Mouse (Mus musculus) cerebellum, adult 9-10 months (tissue): ENCODE results near the gene Smcr8.
"Not testable (repeated sequence)": the region's sequence is repeated elsewhere in the genome, so short reads cannot be mapped to it uniquely, and the experiment has no call there.

ENCODE experiments used
- DNase-seq: peaks from one replicate; pipeline ENCODE4 v3.0.0; 2022

Smcr8 gene

DNA sequence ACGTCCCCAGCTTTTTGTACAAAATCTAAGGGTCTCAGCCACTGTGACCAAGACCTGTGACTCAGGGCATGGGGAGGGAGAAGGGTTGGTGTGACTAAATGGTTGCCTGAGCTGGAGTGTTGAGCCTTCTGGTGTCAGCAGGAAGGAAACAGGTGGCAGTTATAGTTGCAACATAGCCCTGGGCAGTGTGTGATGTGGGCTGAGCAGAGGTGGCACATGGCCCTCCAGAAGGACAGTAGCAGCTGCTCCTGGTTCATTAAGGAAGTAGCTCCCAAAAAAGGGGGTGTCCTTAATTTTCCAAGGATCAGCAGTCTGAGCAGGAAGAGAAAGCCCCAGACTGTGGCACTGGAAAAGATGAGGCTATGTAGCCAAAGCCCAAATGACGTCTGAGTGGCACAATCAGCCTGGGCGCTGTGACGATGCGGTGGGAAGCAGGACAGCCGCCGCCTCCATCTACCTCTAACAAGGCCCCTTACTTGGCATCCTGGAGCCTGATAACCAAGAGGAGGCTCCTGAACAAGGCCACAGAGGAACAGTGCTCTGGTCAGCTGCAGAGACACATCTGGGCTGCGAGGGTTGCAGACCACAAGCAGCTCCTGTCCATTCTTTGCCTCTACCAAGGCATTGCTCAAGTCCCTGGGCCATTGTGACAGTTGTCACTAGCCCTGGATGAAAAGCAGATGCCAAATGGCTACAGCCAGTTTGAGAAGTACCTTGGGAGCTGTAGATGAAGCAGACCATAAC is 7.0 kb downstream of the Smcr8 start:
- DNase-seq, result no peak

DNA sequence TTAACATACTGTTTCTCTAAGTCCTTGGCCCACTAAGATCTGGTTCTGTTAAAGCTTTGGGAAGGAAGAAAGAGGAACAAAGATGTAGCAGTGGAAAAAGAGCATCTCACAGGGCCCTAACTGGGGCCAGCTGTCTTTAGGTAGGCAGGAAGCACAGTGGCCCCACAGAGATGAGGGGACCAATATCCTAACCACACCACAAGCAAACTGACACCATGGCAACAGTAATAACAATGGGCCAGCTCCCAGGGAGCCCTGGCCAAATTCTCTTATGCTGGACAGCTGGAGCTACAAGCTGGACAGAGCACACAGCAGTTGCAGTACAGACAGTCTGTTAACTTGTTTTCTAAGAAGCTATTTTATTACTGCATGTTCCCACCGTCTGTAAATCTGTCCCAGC is 10.3 kb downstream of the Smcr8 start:
- DNase-seq, result no peak

DNA sequence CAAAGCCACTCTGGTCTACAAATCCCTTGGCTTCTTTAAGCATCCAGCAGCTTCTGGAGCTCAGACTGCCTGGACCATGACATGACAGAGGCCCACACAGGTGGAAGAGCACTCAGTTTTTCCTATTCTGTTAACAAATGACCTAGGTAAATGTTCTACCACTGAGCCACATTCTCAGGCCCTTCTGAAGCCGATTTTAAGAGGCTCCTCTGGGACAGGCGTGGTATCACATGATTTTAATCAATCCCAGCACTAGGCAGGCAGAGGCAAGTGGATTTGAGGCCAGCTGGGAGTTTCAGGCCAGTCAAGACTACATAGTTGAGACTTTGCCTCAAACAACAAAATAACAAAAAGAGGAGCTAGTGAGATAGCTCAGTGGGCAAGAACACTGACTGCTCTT is 13.1 kb downstream of the Smcr8 start:
- DNase-seq, result no peak

DNA sequence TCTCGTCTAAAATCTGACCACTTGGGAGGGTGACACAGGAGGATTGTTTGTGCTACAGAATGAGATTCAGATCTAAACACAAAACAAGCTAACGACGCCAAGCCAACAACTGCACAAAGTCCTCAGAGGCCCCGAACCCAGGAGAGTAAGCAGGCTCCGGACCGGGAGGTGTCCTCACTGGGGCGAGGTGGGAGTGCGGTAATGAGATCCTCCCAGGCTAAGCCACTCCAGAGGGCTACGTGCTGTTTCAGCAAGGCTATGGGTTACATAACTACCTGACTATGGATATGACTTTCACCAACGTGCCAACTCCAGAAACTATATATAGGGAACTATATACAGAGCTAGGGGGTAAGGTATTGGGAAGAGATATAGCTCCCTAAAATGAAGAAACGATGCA is 19.0 kb downstream of the Smcr8 start:
- no peak for DNase-seq

DNA sequence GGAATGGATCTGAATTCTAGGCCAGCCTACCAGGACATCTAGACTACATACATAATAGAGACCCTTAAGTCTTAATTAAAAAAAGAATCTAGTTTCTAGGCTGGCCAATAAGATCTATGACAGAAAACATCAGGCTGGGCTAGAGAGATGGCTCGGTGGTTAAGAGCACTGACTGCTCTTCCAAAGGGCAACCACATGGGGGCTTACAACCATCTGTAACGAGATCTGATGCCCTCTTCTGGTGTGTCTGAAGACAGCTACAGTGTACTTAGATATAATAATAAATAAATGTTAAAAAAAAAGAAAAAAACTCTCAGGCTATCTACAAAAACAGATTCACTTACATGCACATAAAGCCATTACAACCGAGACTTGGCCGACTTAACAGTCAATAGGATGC is 22.7 kb downstream of the Smcr8 start:
- DNase-seq, result no peak

DNA sequence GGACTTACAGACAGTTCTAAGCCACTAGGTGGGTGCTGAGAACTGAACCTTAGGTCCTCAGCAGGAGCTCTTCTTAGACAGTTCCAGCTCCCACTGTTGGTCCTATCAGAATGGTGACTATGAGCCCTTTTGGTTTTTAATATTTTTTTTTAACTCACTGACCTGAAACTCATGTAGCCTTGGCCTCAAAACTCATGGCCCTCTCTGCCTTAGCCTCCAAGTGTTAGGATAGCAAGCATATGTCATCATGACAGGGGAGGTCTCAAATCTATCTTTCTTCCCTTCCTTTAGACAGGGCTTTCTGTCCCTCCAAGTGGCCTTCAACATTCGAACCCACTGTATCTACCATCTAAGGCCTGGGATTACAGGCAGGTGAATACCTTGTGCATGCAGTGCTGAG is 23.6 kb downstream of the Smcr8 start:
- no peak for DNase-seq

DNA sequence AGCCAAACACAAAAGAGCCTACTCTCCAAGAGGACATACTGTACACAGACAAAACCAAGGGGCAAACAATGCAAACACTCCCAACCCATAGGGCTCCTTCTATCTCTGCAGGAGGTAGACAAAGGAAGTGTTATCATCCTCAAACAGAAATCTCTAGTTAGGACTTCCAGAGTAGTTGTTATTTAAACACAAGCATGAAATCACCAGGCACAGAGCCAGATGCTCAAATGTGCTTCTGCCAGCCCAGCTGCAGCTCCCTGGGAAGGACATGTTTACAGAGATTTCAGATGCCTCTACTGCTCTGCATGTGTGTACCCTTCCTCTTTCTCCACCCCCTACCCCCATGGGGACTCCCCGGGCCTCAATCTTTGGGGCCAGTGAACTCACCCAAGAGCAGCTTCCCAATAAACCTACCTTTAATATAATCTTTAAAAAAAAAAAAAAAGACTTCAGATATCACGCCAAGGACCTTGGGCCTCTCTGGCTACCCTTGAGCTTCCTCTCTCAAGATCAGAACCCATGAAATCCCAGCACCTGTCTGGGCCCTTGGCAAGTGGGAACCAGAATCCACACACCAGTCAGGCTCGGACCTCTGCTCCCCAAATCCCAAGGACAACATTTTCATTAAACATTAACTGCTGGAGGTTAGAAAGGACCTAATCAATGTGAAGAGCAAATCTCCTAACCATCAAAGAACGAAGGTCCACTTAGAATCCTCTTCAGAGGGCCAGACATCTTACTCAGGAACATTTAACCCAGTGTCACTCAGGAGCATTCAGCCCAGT is 31.2 kb downstream of the Smcr8 start:
- DNase-seq, result no peak

DNA sequence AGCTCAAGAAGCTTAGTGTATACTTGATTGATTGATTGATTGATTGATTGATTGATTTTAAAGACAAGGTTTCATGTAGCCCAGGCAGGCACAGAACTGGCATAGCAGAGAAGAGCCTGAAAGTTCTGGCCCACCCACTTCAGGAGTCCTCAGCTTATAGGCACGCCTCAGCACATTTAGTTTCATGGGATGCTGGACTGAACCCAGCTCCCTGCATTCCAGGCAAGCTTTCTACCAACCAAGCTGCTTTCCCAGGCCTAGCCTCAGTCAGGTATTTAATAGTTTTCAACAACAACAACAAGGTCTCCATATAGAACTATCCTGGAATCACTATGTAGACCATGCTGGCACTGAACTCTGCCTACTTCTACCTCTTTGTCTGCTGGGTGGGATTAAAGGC is 32.2 kb downstream of the Smcr8 start:
- DNase-seq, result no peak

DNA sequence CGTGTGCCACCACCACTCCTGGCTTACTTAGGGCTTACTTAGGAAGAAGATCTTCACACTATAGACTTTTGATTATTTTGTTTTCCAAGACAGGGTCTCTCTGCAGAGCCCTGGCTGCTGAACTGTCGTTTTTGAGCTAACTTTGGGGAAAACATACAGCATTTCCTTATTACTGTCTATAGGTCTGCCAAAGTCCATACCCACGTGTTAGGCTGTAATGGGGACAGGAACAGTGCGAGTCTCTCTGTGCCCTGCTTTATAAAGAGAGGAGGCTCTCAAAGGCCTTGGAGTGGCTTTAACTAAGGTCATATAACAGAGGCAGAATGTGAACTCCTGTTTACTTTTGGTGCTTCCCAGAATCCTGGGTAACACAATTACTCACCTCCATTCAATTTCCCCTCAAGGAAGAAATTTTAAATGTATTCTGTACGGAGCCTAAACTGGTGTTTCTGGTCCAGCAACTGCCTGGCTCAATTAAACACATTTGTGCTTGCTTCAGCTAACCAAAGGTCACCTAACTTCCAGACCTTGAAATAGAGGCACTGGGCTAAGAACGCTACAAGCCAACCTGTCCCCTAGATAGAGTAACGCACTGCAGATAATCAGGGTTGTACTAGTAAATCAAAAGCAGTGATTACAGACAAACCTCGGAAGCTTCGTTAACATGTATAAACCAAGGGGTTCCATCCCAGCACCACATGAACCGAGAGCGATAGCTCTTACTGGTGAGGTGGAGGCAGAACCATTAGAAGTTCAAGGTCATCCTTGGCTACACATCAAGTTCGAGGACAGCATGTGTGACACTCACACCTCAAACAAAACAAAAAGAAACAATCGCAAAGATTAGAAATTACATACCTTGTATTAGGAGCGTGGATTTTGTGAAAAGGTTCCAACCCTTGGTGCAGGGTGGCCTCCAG is 33.0 kb downstream of the Smcr8 start:
- no peak for DNase-seq

DNA sequence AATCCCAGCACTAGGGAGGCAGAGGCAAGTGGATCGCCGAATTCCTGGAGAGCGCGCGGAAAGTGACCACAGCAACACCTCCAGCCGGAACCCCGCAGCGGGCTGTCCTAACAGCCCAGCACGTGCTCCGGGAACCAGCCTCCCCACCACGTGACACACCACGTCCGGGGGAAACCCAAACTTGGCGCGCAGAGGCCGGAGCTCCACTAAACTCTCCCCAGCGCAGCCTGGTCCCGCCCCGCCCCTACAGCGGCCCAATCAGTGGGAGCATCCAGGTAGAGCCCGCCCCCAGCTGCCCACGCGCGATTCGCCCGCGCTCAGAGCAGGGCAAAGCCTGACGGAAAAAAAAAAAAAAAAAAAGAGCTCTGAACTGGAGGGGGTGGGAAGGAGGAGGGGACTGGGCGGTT is 33.7 kb downstream of the Smcr8 start:
- DNase-seq, result peak; percentile 80

DNA sequence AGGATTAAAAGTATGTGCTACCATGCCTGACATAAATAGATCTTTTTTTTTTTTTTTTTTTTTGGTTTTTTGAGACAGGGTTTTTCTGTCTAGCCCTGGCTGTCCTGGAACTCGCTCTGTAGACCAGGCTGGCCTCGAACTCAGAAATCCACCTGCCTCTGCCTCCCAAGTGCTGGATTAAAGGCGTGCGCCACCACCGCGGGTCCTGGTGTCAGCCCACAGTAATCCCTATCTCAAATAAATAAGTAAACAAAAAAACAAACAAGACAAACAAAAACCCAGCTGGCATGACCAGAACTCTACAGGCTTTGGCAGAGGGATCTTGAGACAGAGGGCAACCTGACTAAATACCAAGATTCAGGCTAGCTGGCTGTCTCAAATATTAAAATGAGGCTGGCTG is 34.3 kb downstream of the Smcr8 start, which contains the start of gene Shmt1:
Shmt1 (minus strand) TSS at position 101 of the 400 bp plus-strand sequence.
- not testable (repeated sequence) for DNase-seq

DNA sequence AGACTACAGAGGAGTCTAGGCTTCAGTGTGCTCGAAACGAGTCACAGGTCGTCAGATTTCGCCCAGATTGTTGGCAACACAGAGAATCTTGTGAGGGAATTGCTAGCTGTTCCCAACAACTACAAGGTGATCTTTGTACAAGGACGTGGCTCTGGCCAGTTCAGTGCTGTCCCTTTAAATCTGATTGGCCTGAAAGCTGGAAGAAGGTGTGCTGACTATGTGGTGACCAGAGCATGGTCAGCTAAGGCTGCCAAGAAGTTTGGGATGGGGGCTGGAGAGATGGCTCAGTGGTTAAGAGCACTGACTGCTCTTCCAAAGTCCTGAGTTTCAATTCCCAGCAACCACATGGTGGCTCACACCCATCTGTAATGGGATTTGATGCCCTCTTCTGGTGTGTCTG is 39.1 kb downstream of the Smcr8 start:
- no peak for DNase-seq

DNA sequence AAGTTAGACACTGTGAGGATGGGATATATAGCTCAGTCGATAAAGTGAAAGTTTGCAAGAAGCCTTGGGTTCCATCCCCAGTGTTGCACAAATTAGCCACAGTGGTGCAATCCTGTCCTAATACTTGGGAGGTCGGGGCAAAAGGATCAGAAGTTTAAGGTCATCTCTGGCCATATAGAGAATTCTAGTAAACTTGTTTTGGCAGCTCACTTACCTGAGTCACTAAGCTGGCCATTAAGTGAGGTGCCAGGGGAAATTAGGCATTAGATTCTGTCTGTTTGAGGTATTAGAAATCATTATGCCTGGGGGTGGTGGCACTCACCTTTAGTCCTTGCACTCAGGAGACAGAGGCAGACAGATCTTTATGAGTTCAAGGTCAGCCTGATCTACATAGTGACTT is 46.4 kb downstream of the Smcr8 start:
- DNase-seq, result no peak

DNA sequence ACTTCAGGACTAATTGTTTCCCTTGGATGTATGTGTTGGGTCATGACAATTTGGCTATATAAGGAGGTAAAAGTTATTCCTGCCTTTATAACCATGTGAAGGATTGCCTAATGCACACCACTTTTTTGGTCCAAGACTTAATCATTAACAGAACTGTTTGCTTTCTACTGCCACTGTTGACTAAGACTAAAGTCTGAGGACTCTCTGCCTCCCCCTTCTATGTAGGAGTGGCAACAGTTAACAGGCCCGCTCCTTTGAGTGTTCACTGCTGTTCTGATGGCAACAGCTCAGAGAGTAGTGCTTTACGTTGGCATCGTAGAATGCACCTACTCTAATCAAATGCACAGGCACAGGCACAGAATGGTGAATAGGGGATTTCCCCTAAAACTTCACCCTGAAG is 47.9 kb downstream of the Smcr8 start:
- DNase-seq, result no peak

DNA sequence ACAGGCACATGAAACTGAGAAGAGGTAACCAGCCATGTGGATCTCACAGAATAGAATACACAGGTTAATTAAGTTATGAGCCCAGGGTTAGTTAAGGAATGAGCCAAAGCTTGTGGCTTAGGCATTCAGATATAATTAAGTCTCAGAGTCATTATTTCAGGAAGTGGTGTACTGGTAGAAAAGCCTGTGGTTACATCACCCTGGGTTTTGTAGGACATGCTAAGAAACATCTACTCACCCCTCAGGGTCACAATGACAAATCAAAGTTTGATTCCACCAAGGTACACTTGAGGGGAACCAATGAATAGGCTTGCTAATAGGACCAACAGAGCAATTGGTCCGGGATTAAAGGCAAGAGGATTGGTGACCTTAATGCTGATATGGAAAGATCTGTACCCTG is 49.4 kb downstream of the Smcr8 start:
- DNase-seq, result no peak

DNA sequence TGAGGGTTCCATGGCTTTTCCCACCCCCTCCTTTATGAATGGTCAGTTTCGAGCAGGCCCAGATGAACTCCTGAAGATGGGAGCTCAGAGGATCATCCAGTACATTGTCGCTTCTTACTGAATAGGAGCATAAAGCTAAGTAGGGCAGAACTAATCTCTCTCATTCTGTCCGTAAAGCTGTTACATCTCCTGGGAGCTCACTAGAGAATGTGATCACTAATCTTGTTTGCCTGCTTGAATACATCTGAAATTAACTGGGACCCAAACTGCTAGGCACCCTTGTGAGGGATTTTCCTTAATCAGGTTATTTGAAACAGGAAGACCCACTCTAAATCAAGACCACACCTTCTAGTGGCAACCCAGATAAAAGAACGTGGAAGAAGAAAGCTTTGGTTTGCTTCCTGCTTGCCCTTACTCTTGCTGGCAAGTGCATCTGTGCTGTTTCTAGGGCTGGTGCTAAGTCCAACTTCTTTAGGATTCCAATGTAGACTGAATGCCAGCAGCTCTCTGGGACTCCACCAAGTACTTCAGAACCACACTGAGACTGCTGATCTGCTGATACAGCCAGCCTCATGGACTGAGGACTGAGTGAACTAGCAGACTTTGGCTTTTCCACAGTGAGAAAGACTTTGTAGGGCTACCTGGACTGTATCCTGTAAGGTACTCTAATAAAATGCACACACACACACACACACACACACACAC is 50.1 kb downstream of the Smcr8 start:
- DNase-seq, result no peak

DNA sequence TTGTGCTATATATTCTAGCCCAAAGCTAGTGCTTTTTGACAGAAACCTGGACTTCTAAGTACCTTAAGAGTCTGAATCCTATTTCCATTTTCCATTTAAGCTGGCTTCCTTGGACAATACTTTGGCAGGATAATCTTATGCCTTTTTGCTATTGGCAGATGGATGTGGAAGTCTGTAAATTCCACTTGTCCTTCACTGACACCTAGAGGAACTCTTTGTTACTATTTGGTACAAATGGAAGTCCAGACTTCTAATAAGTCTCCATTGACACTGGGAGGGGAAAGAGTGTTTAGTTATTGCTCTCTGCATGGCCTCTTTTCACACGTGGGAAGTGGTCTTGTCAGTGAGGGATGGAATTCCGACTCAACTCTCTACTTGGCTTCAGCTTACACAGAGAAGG is 51.6 kb downstream of the Smcr8 start:
- DNase-seq, result no peak

DNA sequence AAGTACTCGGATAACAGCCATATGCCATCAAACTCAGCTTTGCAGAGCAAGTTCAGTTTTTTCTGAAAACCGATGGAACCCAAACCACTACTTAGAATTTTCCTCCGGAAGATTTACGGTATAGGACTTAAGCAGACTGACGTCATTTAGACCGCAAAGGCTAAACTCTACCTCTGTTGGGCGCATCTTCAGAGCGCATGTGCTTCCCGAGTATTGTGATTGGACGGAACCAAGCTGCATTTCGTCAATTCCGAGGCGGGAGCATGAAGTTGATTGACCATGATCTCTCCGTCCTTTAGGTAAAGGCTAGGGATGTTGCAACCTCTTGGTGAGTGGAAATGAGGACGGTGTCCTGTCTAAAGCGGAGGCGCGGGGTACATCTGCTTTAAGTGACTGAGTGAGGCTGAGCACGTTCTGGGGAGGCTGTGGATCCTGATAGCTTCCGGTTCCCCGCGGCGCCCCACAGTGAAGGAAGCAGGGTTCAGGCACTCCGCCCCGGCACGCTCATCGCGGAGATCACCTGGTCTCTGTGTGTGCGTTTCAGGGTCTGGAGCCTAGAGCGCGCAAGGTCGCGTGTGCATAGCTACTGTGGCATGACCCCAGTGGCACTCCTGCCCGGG is 53.2 kb downstream of the Smcr8 start, which contains the start of gene Dhrs7b:
Dhrs7b (plus strand) TSS at position 199 of the 620 bp plus-strand sequence.
- peak; percentile 96 for DNase-seq

DNA sequence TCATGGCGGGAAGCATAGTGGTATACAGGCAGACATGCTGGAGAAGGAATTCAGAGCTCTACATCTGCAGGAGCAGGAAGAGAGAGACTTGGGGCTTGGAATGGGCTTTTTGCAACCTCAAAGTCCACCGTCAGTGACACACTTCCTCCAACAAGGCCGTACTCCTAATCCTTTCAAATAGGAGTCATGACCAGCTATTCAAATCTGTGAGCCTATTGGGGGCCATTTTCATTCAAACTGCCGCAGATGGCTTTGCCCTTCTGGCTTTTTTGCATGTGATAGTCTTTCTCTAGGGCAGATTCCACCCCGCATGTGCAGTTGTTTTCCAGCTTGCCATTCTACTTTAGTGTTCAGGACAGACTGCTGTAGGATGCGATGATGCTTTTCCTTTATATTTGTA is 59.6 kb downstream of the Smcr8 start:
- DNase-seq, result no peak
